Mouse (Mus musculus): ENCODE results near the gene Mical2.

- no peak for TF ChIP-seq CTCF (IDR thresholded peaks at IDR 0.05; ENCODE audit: insufficient read depth, low read length)
- TF ChIP-seq POLR2A (IDR thresholded peaks at IDR 0.05; ENCODE audit: borderline replicate concordance, extremely low read depth, low read depth, low read length) = no peak
Observed at GRCm38 (mm10) chr7:112352005-112352404, 126.3 kb downstream of the Mical2 start.

Data from lung, adult 2 months (tissue).